Mouse (Mus musculus): Measurements from ENCODE around the gene Ccl28. TPM values are rescaled to one million over a fixed set of nuclear protein-coding genes. Genes with fewer than 3 reads are reported as not detected.
"Not testable (repeated sequence)": the region's sequence is repeated elsewhere in the genome, so short reads cannot be mapped to it uniquely, and the experiment has no call there.

Gene Ccl28
- polyA plus RNA-seq (2015; fragmentation: Nextera tagmentation; extraction: Ambion mirVana), result 0.12 TPM in 1 of 2 replicates, not detected in the other

- Histone ChIP-seq H3K9ac (no peak within 1 kb of the TSS), H3K4me1 (no peaks in the 10 kb centered on the region), H3K27ac (no peak within 1 kb of the TSS), H3K9me3 (no peaks in the 10 kb centered on the region), H3K4me3 (no peak within 1 kb of the TSS), H3K36me3 (no peaks in the 10 kb centered on the region), H3K4me2 (no peak within 1 kb of the TSS), H3K27me3 (no peaks in the 10 kb centered on the region)
- 85% methylated on average over 6 of the region's 6 CpGs for WGBS
- no peak for ATAC-seq (ENCODE audit: insufficient number of reproducible peaks, low FRiP score, low TSS enrichment, low read depth)
Measured at GRCm38 (mm10) chr13:119623634-119624033, at the start of gene Ccl28. Ccl28 (plus strand) TSS chr13:119623819.

- H3K4me1 ChIP-seq, result not testable (repeated sequence)
- ATAC-seq (ENCODE audit: insufficient number of reproducible peaks, low FRiP score, low TSS enrichment, low read depth), result peak; percentile 93
- WGBS, result 70% methylated on average over 16 of the region's 16 CpGs
Measured at GRCm38 (mm10) chr13:119596321-119597211, 27.1 kb upstream of the Ccl28 start.

GRCm38 (mm10) chr13:119598466-119598865 is 25.2 kb upstream of the Ccl28 start:
- not testable (repeated sequence) for ATAC-seq (ENCODE audit: insufficient number of reproducible peaks, low FRiP score, low TSS enrichment, low read depth); H3K4me1 ChIP-seq; H3K4me3 ChIP-seq; H3K27ac ChIP-seq; H3K9ac ChIP-seq; H3K27me3 ChIP-seq; H3K4me2 ChIP-seq; H3K36me3 ChIP-seq
- H3K9me3 ChIP-seq, result peaks cover 15% of the 10 kb centered on the region

More at GRCm38 (mm10) chr13:119596321-119597211, 27.1 kb upstream of the Ccl28 start:
- H3K27ac ChIP-seq, H3K27me3 ChIP-seq, H3K4me3 ChIP-seq, H3K9ac ChIP-seq, H3K36me3 ChIP-seq, H3K4me2 ChIP-seq: not testable (repeated sequence)
- peaks cover 12% of the 10 kb centered on the region for H3K9me3 ChIP-seq

- not testable (repeated sequence) for H3K36me3 ChIP-seq; ATAC-seq (ENCODE audit: insufficient number of reproducible peaks, low FRiP score, low TSS enrichment, low read depth); H3K27me3 ChIP-seq; H3K9ac ChIP-seq; H3K4me1 ChIP-seq; H3K4me3 ChIP-seq; H3K27ac ChIP-seq; H3K4me2 ChIP-seq
- peaks cover 20% of the 10 kb centered on the region for H3K9me3 ChIP-seq
- 79% methylated on average over 12 of the region's 12 CpGs for WGBS
Measured at GRCm38 (mm10) chr13:119599066-119599465, 24.6 kb upstream of the Ccl28 start.

GRCm38 (mm10) chr13:119599498-119599897 is 24.1 kb upstream of the Ccl28 start:
- H3K9ac ChIP-seq; H3K4me3 ChIP-seq; H3K4me1 ChIP-seq; H3K36me3 ChIP-seq; ATAC-seq (ENCODE audit: insufficient number of reproducible peaks, low FRiP score, low TSS enrichment, low read depth); H3K27me3 ChIP-seq; H3K4me2 ChIP-seq; H3K27ac ChIP-seq: not testable (repeated sequence)
- WGBS, result 60% methylated on average over 2 of the region's 2 CpGs
- H3K9me3 ChIP-seq, result peaks cover 20% of the 10 kb centered on the region

- 0 out of 2 replicates have a peak, but pooled peaks have one; percentile 48 for ATAC-seq (ENCODE audit: insufficient number of reproducible peaks, low FRiP score, low TSS enrichment, low read depth)
- H3K4me2 ChIP-seq, H3K27me3 ChIP-seq, H3K36me3 ChIP-seq, H3K4me3 ChIP-seq, H3K9ac ChIP-seq, H3K4me1 ChIP-seq, H3K27ac ChIP-seq: not testable (repeated sequence)
- peaks cover 24% of the 10 kb centered on the region for H3K9me3 ChIP-seq
Measured at GRCm38 (mm10) chr13:119600166-119600565, 23.5 kb upstream of the Ccl28 start.

- not testable (repeated sequence) for H3K4me1 ChIP-seq; ATAC-seq (ENCODE audit: insufficient number of reproducible peaks, low FRiP score, low TSS enrichment, low read depth); H3K4me3 ChIP-seq; H3K4me2 ChIP-seq; H3K27ac ChIP-seq; H3K9ac ChIP-seq; H3K36me3 ChIP-seq; H3K27me3 ChIP-seq
- peaks cover 12% of the 10 kb centered on the region; the same call in 1 of the 2 replicates for H3K9me3 ChIP-seq
- WGBS, result 61% methylated on average over 13 of the region's 13 CpGs
Measured at GRCm38 (mm10) chr13:119602688-119603331, 20.8 kb upstream of the Ccl28 start.

- ATAC-seq (ENCODE audit: insufficient number of reproducible peaks, low FRiP score, low TSS enrichment, low read depth), result peak; percentile 30
- H3K4me3 ChIP-seq, H3K4me1 ChIP-seq, H3K4me2 ChIP-seq, H3K9ac ChIP-seq, H3K27ac ChIP-seq, H3K27me3 ChIP-seq, H3K36me3 ChIP-seq: not testable (repeated sequence)
- 93% methylated on average over 8 of the region's 8 CpGs for WGBS
- H3K9me3 ChIP-seq, result peaks cover 12% of the 10 kb centered on the region; the same call in 1 of the 2 replicates
Measured at GRCm38 (mm10) chr13:119603890-119604289, 19.7 kb upstream of the Ccl28 start.

GRCm38 (mm10) chr13:119604322-119604721 is 19.3 kb upstream of the Ccl28 start:
- H3K36me3 ChIP-seq, H3K4me2 ChIP-seq, H3K4me3 ChIP-seq, H3K27me3 ChIP-seq, H3K27ac ChIP-seq, H3K9ac ChIP-seq, H3K4me1 ChIP-seq: not testable (repeated sequence)
- ATAC-seq (ENCODE audit: insufficient number of reproducible peaks, low FRiP score, low TSS enrichment, low read depth), result peak; percentile 15
- WGBS, result 92% methylated on average over 8 of the region's 9 CpGs
- H3K9me3 ChIP-seq, result peaks cover 12% of the 10 kb centered on the region; the same call in 1 of the 2 replicates

- ATAC-seq (ENCODE audit: insufficient number of reproducible peaks, low FRiP score, low TSS enrichment, low read depth), result no peak
- H3K27me3 ChIP-seq, result no peaks in the 10 kb centered on the region
- H3K9me3 ChIP-seq, result no peaks in the 10 kb centered on the region
- H3K4me3 ChIP-seq, result no peak overlapping the region
- no peaks in the 10 kb centered on the region for H3K4me1 ChIP-seq
- no peak overlapping the region for H3K4me2 ChIP-seq
- H3K27ac ChIP-seq, result no peak overlapping the region
- 94% methylated on average over 3 of the region's 3 CpGs for WGBS
- H3K9ac ChIP-seq, result no peak overlapping the region
- no peaks in the 10 kb centered on the region for H3K36me3 ChIP-seq
Measured at GRCm38 (mm10) chr13:119618841-119619240, 4.8 kb upstream of the Ccl28 start.

- no peaks in the 10 kb centered on the region for H3K4me1 ChIP-seq
- no peak overlapping the region for H3K4me3 ChIP-seq
- H3K27me3 ChIP-seq, result no peaks in the 10 kb centered on the region
- 60% methylated on average over 3 of the region's 3 CpGs for WGBS
- H3K36me3 ChIP-seq, result no peaks in the 10 kb centered on the region
- no peak overlapping the region for H3K9ac ChIP-seq
- no peak for ATAC-seq (ENCODE audit: insufficient number of reproducible peaks, low FRiP score, low TSS enrichment, low read depth)
- H3K9me3 ChIP-seq, result no peaks in the 10 kb centered on the region
- no peak overlapping the region for H3K4me2 ChIP-seq
- no peak overlapping the region for H3K27ac ChIP-seq
Measured at GRCm38 (mm10) chr13:119619735-119620134, 3.9 kb upstream of the Ccl28 start.

- H3K4me3 ChIP-seq; H3K4me1 ChIP-seq; H3K9ac ChIP-seq; H3K9me3 ChIP-seq; ATAC-seq (ENCODE audit: insufficient number of reproducible peaks, low FRiP score, low TSS enrichment, low read depth); H3K36me3 ChIP-seq; H3K4me2 ChIP-seq; H3K27ac ChIP-seq; H3K27me3 ChIP-seq: not testable (repeated sequence)
- 81% methylated on average over 5 of the region's 5 CpGs for WGBS
Measured at GRCm38 (mm10) chr13:119625952-119626351, 2.3 kb downstream of the Ccl28 start.

Data from limb, embryonic 15.5 days (tissue).